Mouse (Mus musculus) lung, postnatal 36 days (tissue): Measurements from ENCODE around the gene Acss3.

Experiments
- DNase-seq: peaks from one replicate; pipeline ENCODE4 v3.0.0; 2022; ENCODE audit warnings: mixed read lengths

Gene Acss3

DNA sequence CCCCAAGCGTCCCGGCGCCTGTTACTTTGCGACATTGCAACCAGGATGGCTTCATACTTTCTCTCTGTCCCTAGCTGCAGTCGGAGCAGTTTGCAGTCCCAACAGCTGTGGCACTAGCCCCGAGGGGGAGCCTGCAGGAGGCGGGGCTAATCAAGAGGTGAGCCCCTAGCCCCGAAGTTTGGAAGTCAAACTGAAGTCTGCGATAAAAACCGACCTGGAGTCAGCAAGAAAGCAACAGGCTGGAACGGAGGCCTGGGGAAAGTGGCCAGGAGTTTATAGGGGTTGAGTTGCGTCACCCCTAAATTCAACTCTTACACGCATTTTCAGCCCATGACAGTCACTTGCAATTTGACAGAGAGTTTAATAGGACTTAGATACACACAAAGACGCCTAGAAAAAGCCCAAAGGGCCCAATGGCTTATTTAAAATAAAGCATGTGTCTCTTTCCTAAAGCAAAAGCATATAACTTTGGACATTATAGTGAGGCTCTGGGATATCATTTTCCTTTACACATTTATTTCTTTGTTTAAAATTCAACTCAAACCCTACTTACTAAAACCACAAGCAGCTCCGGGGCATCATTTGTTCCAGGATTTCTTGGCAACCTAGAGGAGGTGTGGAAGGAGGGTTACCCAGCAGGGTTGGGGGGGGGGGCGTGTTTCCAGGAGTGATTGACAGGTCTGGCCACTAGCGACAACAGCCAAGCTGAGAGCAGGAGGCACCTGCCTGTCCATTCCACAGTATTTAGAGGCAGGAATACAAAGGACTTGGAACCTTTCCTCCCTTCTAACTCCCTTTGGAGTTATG is at the start of gene Acss3:
TSS of gene Acss3 (minus strand) at position 140 of the 807 bp plus-strand sequence.
- DNase-seq, result peak; percentile 68

DNA sequence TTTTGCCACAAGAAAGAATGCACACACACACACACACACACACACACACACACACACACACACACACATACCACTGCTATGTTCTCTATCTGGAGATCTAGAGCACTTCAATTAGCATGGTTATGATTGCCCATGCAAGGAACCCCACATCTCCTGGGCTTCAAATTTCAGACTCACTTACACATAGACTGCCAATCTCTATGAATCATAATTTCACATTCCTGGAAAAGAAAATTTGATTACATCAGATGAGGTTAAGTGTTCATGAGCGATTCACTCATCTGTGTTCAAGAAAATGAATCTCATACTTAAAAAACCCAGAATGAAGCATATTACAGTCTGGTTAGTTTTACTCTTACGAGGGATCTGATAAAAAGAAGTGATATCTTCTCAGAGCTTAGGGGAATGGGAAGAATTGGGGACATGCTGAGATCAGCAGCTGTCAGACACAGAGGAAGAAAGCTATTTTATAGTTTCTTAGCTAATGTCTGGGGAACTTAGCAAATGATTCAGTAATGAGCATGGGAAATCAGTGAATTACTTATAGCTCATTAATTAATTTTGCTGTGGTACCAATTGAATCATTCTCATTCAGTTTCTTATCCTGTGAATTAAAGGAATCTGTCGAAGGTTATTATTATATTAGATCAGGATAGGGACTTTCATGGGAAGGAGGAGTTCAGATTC is 48.7 kb upstream of the Acss3 start:
- no peak for DNase-seq

DNA sequence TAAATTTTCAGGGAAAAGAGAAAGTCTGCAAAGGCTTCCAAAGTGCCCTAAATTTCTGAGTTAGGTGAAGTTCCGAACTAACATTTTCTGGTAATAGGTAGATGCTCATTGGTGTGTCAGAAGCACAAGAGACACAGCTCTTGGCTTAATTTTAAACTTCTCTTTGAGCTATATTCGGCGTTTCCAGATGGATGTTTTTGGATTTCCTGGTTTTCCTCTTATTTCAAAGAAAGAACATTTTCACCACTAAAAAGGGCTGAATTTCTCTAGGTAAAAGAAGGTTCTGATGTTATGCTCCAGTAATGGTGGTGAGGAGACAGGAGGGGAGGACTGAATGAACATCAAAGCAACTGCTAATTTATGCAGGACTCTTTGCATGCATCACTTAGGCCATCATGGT is 43.0 kb upstream of the Acss3 start:
- no peak for DNase-seq

DNA sequence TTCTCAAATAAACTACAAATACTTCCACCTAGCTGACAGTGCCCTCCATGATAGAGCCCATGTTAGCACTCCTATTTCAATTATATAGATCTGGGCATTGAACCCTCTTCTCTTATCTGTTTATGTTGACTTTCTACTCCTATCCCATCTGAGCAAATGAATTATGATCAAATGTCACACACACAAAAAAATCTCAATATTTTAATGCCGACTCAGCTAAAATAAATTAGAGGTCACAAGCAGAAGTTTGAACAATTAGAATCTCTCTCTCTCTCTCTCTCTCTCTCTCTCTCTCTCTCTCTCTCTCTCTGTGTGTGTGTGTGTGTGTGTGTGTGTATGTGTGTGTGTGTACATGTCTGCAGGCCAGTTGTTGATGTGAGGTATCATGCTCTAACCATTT is 25.3 kb upstream of the Acss3 start:
- no peak for DNase-seq

DNA sequence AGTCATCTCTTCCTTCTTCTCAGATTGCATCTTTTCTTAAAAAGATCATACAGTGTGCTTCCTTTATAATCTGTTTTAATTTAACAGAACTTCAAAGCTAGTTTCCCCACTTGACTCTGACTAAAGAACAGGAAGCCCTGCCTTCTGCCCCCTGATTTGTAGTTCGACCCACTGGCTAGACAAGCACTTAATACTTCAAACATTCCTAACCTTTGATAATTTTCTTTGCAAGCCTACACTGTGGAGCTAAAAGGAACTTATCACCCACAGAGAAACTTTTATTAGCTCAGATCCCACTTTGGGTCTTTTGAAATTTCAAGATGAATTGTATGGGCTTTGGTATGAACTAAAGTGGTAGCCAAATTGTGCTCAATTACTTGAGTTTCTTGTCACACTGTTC is 20.5 kb upstream of the Acss3 start:
- DNase-seq, result no peak

DNA sequence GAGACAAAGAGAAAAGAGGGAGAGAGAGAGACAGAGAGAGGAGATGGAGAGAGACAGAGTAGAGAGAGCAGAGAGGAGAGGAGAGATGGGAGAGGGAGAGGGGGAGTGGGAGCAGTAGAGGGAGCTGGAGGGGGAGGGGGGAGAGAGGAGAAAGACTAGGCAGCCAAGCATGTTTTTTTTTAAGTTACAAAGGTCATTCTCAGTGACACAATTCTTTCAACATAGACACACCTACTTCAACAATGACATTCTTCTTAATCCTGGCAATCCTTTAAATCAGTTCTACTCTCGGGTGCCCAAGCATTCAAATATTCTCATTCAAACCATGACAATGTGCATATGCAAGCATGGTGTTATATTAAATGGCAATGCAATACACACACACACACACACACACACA is 19.4 kb upstream of the Acss3 start:
- no peak for DNase-seq

DNA sequence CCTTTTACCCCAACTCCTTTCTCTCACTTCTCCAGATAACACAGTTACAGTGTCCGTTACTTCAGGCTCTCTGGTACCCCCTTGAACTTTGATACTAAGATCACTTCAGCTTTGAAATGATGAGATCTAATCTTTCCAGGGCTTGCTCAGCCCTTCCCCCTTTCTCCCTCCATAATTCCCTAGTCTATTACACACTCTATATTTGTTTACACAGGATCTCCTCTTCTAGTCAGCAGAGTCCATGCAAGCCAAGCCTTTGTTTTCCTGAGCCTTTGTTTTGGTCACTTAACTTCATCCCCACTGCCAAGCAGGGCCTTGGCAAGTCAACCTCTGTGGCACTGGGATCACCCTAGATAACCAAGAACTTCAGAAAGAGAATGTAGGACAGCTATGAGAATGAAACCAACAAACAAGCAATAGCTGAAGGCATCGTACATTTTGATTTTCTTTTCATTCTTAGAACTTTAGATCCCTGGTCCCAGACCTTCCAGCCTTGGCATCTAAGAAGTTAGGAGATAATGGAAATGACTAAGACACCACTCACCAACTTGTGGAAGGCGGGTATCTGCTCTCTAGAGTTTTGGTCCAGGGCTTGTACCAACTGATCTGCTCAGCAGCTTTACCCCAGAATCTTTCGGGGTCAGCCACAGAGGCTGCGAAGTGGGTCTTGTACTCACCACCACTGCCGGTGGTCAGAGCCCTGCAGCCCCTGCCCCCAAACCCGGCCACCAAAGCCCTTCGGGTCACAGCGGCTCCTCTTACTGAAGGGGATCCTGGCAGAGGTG is 532 bp downstream of the Acss3 start:
- DNase-seq, result no peak

DNA sequence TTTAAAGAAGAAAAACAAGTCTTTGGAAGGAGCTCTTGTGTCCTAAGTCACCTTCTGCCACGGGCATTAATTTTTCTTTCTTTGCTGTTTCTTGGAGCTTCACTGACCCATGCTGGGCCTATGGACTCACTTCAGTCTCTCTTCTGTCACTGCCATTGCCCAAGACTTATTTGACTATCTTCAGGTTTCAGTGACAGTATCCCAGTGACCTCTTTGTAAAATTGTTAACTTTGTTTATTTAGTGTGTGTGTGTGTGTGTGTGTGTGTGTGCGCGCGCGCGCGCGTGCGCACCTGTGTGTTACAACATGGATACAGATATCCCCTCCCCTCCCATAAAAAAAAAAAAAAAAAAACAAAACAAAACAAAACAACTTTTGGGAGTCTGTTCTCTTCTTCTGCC is 2.2 kb downstream of the Acss3 start:
- DNase-seq, result no peak

DNA sequence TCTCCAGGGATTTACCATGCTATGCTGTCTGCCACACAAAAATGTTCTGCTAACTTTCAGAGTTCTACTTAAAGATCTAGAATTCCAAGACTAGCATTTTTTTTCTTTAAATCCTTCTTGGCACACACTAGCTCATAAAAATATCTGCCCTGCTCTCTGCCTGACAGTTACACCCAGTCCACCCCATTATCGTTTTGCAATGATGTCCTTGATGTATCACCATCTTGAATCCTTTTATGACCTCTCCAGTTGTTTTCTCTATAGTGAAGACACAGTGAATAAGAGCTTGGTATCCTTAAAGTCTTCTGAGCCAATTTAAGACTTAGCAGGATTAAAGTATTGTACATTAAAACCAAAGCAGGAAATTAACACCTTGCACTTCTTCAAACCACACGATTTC is 4.3 kb downstream of the Acss3 start:
- DNase-seq, result no peak

DNA sequence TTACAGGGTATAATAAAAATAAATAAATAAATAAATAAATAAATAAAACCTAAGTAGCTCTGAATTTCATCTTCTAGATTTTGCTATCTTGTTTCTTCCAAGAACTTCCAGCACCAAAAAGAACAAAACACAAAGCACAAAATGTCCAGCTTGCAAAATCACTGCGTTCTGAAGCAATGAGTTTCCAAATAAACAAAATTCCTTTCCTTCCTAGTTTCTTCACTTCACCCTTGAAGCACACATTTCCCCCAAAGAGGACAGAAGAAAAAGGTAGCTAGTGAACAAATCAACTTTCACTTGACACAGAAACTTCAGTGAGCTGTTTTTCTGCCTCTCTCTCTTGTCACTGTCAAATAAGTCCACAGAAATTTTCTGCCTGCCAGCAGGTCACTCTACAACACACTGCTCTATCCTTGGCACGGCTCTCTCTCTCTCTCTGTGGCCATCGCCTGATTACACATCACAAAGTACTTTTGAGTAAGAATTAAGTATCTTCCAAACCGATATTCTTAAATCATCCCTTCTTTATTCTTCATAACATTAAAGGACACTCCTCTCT is 6.7 kb downstream of the Acss3 start:
- DNase-seq, result peak; percentile 49

DNA sequence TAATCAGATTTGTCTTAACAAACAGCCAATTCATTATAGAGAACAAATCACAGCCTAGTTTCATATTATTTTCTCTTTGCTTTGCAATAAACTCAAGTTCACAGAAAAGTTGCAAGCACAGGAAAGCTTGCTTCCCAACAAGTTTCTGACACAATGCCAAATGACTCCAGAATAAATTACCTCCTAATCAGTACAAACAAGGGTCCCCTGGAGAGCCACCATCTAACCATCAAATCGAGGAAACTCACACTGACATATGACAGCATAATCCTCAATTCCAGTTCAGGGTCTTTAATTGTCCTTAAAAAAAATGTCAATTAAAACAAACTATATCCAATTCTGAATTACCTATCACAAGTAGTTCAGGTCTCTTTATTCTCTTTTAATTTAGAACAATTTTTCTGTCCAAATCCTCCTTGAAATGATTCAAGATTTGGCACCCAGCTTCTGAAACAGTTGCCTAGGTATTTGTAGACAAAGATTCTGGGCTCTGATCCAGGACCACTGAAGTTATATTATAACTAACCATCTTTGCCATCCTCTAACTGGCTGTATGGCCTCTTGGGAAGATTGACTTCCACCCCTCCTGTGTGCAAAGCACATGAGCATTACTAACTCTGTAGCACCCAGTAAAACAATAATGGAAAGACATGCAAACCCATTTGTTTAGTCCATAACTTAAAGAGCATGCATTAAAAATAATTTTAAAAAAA is 7.4 kb downstream of the Acss3 start:
- DNase-seq, result peak; percentile 32

DNA sequence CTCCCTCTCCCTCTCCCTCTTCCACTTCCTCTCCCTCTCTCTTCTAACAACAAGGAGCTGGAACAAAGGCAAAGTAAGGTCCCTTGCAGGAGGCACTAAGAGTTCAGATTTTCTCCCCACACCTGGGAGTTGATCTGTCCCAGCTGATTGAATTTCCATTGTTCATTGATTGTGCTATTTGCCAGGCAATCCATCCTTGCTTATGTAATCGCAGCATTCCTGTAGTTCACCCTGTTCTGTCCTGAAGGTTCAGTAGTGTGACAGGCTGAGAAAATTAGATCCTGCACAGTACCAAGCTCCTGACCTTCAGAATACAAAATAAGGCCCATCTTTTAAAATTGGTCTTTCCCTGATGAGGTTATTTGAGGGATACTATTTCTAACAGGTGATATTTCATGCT is 8.3 kb downstream of the Acss3 start:
- no peak for DNase-seq

DNA sequence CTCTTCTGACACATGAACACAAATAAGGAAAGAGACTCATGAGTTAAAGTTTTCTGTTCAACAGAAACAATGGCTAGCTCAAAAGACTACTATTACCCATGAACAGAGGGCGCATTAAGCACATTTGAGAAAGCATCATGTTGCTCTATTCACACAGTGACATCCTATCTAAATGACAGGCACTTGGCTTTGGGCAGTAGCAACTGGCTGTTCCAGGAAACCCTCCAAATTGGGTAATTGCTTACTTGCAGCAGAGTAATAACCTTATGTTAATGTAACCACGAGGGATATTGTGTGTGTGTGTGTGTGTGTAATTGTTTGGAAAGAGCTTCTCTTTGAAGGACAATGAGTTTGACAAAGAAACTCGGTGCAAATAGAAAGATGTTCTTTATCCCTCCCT is 29.0 kb downstream of the Acss3 start:
- peak; percentile 17 for DNase-seq

DNA sequence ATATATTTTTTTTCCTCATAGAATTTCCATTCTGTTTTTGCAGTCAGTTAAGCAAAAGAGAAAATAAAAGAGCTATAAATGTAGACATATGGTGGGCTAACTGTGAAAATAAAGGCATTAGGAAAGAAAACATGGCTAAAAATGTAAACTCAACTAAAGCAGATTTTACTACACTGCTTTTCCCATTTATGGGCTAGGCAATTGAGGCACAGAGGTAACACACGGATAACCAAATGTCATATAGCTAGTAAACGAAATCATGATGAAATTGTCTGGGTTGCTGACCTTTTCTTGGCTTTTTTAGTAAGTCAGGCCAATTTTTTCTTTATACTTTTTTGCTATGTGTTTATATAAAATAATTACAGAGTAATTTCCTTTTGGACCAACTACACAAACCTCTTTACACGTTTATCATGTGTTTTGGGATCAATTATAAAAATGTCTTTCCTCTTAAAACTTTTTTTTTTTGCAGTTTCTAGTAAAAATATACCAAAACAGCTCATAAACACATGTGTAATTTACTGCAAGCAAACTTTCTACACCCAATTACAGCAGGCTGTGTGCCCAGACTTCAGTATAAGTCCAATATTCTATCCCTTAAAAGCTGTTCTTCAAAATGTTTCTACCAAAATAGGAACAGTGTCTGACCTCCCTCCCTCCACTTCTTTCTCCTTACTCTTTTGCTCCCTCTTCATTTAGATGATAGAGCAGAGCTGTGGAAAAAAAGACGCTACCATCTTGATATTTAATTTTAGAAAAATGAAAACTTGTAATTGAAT is 69.4 kb downstream of the Acss3 start:
- DNase-seq, result no peak

DNA sequence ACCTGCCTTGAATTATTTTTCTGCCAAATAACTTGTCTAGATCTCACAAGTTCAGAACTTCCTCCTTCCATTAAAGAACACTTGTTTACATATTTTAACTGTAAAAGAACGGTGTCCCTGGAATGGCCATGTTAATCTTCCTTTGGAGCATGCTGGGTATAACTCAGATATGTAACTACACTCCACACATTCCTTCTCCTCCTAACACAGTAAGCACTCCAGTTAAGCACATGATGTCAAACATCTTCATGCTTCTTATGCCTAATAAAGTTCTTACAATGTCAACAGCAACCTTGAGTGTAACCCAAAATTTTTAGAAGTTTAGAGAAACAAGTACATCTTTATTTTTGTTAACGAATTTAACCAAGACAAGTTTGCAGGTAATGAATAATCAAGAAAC is 73.0 kb downstream of the Acss3 start:
- no peak for DNase-seq

DNA sequence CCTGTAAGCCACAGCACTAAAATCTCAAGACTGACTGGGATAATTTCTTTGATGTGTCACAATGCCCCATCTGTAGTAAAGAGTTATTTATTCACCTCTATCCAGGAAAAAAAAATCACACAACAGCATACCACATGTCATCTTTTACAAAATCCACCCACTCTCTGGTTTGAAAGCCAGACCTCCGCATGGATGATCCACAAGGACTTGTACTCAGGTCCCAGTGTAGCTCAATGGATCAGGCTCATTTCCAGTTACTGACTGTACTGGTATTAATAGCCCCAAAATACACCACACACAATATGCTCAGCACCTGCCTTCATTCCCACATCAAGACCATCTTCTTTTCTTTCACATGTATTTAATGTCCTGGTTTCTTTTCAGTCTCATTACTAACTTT is 80.8 kb downstream of the Acss3 start:
- no peak for DNase-seq

DNA sequence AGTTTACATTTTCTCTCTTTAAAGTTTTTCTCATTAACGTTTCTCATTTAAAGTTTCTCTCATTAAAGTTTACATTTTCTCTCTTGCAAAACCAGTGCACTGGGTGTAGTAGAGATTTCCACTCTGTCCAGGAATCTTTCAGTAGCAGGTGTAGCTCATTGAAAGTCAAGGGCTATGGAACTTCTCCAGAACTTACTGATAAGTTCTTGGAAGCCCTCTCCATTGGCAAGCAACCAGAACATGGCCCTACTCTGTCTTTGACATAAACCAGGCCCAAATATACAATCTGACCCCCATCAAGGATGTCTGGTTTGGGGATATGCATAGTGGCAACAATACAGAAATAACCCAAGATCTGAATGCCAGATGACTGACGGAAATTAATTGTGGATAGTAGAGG is 82.6 kb downstream of the Acss3 start:
- no peak for DNase-seq

DNA sequence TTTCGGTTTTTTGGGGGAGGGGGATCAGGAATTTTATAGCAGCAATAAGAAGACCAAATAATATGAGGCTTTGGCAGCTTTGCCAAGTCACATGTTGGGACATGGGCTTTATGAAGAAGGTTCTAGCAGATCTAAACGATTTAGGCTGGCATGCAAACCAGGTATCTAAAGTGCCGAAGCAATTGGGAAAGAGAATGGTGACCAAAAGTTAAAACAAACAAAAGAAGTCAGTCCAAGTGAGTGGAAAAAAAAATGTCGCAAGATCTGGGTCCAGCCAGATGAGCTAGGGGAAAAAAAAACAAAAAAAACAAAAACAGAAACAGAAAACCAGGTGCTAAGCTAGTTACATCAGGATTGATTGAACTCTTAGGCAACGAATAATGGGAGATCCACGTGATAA is 83.1 kb downstream of the Acss3 start:
- DNase-seq, result no peak

DNA sequence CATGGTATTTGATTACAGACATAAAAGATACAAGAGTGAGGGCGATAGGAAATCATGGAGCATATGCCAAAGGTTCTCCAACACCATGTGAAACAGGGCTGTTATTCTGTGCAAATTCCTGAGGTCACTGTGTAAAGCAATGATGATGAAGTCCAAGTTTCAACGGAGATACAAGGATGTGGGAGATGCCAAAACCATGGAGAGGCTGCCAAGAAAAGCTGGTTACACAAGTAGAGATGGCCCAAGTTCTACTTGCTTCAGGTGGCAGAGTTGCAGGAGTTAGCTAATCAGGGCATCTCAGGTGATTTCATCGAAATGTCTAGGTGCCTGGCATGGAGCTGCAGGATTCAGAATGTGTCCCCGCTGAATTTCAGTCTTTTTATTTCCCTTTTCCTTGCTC is 84.3 kb downstream of the Acss3 start:
- peak; percentile 28 for DNase-seq

DNA sequence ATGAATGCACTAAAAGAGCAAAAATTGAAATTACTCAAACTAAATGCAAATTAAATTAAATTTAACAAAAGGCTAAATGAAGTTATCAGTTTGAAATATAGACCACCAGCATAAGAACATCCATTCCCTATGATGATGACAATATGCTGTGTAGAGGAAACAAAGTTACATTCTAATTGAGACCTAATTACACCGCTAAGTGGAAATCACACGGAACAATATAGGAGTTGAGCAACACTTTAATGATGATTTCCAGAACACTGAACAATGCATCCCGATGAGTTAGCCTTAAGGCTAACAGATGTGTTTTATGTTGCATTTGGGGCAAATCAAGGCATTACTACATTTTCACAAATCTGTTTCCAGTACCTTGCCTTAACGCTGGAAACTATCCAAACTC is 99.2 kb downstream of the Acss3 start:
- no peak for DNase-seq

DNA sequence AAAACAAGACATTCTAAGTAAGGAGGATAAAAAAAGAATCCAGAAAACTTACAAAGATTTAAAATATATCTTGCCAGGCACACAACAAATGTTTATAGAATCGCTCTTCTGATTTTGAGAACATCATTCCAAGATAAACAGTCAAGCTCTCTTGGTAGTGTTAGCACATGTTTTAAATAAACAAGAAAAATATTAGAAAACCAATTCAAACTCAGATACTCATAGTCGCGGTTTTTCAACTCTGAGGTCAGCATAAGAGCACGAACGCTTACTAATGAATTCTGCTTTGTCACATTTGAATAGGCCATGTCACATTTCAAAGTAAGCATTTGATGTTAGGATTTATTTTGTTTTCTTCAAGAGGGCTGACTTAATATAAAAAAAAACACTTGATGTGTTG is 102.3 kb downstream of the Acss3 start:
- no peak for DNase-seq

DNA sequence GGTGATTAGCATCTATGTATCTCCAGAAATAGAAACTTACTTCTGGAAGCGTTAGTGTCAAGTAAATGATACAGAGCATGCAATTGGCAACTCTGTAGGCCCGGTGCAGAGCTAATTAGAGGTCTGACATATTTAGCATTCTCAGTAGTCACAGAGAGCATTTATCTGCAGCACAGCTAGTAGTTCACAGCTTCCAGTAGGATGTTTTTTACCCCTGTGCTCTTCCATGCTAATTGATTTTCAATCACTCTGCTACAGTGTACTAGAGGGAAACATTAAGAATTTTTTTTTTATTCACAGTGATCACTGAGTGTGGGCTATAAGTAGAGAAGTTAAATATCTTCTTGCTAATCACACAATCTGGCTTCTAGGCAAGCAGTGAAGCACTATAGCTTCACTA is 112.3 kb downstream of the Acss3 start:
- no peak for DNase-seq
